Mouse (Mus musculus): ENCODE results near the gene Nans.

The Nans gene

DNA sequence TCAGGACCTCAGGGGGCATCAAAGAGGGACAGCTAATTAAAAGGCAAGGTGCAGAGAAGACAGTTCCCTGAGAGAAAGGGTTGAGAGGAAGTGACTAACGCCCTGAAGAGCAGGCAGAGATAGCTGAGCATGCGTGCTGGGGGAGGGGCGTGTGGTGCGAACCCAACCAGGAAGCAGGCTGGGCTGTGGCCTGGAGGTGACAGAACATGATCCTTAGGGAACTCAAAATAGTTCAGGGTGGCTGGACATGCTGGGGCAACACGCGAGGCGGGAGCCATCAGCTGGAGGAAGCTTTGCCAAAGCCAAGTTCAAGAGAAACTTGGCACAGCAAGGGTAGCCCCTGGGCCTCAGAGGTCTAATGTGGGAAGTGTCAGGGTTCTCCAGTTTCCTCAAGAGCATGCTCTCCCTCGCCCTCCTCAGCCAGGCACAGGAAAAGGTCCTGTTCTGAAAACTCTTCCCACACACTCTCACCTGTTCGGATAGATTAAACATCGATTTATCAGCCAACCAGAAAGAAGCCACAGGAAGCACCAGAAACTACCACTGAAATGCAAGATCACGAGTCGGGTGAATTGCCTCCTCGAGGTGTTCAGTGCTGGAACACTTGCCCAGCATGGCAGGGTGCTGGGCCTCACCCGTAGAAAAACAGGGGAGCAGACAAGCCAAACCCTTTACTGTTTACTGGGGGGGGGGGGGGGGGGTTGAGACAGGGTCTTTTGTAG, 3.2 kb upstream of the Nans start:
- DNase-seq: peak; percentile 82

DNA sequence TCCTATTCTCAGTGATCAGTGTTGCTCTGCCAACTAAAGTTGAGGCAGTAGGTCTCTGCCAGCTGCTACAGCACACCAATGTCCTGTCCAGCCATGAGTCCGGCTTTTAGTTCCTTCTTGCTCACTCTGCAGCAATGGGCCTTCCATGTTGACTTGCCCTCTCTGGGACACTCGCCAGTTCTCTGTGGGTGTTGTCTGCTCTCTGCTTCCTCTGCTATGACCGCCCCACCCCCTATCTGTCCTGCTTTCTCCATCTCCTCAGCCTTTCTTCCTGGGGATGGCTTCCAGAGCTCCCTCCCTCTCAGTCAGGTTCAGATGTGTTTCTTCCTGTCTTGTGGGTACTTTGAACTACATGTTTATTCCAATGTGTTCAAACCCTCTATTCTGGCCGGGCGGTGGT, 1.7 kb upstream of the Nans start:
- DNase-seq: no peak

DNA sequence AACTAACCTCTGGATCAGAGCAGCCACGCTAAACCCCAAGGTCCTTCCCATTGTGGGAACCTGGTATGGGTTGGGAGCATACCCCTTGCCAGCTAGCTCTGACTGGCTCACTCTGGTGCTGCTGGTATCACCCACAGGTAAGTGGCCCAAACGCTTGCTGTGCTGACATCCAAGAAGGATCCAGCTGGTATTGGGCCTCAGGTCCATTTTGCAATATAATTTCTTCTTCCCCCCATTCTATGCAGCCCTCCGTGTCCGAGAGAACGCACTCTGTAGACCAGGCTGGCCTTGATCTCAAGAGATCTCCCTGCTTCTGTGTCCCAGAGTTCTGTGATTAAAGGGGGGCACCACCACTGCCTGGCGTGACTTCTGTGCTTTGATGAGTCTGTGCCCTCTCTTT, 4.0 kb downstream of the Nans start:
- DNase-seq: no peak

DNA sequence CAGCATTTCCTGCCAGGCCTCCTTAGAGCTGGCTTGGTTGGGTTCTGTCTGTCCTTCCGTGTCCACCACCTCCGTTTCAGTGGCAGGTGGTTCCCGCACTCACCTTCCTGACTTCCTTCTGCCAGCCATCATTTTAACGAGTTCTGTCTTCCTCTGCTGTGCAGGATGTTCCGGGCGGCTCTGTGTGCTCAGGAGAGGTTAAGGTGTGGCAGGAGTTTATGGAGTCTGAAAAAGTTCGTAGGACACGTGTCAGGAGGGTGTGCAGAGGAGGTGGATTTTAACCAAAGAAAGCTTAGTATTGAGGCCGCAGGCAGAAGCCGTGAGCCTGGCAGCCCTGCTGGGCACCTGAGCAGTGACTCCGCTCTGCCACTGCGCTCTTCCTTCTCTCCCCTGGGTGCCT, 6.5 kb downstream of the Nans start:
- no peak for DNase-seq

DNA sequence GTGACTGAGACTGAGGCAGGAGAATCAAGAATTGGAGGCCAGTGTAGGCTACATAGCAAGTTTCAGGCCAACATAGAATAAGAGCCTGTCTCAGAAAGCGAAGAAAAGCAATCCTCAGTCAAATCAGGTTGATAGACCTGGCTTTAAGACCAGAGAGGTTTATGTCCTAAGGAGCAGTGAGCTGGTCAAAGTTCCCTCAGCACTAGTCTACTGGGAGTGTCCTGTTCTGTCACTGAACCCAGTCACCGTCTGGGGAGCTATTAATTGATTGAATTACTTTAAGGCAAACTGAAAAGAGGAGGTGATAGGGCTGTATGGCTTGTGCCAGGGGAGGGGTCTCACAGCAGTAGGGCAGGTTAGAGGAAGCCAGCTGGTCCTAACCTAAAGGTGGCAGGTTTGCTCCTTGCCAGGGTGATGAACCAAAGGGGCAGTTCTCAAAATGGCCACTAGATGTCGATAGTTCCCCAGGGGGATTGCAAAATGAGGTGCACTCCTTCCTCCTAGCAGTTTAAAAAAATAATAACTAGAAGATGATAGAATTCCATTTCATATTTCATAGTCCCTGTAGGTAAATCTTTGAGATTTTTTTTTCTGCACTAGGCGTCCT, 8.3 kb downstream of the Nans start:
- peak; percentile 76 for DNase-seq

DNA sequence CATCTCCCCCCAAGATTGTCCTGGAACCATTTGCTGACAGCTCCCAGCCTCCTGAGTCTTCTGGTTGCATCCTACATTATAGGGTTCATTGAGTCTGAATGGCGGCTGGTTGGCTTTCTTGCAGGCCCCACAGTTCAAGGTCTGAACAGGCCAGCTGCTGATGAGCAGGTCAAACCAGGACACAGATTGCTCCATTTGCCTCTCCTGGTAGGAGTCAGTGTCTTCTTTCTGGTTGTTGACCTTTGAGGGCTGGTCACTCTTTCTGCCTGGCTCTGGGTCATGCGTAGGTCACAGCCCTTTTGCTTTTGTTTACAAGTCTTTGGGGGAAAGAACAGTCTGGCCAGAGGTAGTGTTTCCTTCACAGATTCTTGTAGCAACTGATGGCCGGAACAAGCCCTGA, 9.5 kb downstream of the Nans start:
- DNase-seq: no peak

DNA sequence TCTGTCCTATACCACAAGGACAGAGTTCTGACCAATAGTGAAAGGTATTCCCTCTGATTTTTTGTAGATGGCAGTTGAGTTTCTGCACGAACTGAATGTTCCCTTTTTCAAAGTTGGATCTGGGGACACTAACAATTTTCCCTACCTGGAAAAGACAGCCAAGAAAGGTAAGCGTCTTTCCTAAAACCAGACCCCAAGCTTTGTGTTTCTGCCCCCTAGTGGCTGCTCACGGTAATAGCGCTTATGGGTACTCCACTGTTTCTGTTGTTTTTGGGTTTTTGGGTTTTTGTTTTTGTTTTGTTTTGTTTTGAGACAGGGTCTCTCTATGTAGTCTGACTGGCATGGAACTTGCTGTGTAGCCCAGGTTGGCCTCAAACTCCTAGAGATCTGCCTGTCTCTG, 9.9 kb downstream of the Nans start:
- DNase-seq: peak; percentile 63

DNA sequence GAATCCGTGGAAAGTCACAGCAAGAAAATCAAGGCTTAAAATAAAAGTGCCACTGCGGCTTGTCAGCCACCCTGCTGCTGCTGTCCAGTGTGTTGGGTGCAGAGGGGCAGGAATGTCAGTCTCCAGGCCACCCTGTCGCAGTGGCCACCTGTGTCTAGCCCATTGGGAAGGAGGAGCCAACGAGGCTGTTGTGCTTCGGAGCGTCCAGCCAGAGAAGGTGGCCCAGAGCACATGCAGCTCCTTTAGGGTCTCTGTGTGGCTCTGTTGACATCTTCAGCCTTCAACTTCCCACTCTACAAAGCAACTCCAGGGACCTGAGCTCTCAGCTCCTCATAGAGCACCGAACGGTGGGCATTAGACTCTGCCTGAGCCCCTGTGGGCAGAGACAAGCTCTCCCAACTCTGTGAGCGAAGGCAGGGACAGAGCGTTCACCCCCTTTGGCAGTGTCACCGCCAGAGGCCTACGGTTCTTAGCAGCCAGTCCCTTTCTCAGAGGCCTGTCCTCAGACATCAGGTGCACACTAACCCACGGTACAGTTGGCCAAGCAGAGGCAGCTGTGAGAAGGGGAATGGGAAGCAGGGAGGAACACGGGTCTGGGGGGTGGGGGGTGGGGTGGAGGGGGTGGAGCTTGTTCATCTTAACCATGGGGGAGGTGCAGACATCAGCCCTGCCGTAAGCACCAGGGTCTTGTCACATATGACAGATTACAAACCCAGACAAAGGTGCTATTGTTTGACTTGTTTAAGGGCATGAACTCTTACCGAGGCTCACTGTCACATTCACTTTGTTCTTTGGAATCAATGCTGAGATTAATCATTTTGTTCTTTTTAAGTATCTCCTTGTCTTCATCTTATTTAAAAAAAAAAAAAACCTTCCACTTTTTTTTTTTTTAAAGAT, 13.8 kb downstream of the Nans start:
- no peak for DNase-seq

DNA sequence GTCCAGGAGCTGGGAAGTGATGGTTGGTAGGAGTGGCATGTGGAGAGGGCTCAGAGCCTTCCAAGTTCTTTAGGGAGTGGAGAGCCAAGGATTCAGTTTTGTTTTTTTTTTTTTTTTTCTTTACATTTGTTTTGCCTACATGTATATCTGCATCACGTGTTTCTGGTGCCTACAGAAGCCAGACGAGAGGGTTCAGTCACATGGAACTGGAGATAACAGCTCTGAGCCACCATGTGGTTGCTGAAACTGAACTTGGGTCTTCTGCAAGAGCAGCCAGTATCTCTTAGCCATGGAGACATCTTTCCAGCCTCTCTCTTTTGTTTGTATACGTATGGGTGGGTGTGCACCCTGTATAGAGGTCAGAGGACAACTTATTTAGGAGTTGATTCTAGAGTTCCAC, 14.8 kb downstream of the Nans start:
- DNase-seq: peak; percentile 38

DNA sequence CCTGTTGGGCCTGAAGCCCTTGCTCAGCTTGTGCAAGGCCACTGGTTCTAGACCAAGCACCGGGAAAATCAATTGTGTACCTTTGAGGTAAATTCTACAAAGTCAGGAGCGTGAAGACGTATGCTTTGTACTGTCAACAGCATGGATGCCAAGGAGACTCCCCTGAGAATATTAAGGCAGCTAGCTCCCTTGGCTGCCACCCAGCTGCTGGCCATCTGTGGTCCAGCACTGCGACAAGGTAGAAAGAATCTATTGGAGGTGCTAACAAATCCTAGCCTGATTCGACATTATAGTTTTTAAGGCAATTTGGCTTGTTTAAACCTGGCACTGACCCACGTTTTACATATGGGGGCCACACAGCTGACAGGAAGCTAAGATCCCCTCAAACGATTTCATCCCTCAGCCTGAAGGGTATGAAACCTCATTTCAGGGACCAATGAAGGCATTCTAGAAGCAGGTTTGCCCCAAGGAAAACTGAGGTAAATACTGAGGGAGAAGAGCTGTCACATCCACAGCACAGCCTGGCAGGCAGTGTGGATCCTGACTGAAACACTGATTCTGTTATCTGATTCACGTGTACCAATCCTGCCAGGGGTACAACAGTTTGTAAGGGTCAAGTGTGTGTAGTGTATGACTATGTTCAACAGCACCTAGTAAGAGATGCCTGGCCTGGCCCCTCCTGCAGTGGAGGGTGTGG, 16.5 kb downstream of the Nans start:
- DNase-seq: no peak

DNA sequence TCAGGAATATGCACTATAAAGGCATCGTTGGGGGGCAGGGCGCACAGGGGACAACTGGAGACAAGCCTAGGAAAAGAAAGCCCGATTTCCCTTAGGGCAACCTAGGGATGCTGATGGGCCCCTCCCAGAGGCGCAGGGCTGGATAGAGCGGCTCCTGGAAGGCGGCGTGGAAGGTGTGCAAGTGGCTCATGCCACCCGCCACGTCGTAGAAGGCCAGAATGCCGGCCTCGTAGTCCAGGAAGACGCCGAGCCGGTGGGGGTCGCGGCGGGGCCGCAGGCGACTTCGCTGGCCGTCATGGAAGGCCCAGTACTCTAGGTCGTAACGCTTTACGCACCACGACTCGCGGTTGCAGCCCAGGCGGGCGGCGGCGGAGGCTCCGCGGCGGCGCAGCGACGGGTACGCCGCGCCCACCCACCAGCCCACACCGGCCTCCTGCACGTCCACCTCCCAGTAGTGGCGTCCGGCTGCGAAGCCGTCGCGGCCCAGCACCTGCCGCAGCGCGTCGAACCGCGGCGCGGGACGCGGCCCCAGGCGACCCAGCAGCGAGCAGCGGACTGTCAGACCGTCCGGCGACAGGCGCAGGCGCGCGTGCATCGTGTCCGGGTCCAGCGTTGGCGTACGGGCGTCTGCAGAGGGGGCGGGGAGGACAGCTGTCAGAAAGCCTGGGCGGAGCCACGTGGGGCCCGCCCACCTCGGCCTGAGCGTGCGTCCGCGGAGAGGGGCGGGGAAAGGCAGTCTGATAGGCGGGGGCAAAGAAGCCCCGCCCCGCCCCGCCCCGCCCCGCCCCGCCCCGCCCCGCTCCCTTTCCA, 18.0 kb downstream of the Nans start:
- DNase-seq: peak; percentile 98

DNA sequence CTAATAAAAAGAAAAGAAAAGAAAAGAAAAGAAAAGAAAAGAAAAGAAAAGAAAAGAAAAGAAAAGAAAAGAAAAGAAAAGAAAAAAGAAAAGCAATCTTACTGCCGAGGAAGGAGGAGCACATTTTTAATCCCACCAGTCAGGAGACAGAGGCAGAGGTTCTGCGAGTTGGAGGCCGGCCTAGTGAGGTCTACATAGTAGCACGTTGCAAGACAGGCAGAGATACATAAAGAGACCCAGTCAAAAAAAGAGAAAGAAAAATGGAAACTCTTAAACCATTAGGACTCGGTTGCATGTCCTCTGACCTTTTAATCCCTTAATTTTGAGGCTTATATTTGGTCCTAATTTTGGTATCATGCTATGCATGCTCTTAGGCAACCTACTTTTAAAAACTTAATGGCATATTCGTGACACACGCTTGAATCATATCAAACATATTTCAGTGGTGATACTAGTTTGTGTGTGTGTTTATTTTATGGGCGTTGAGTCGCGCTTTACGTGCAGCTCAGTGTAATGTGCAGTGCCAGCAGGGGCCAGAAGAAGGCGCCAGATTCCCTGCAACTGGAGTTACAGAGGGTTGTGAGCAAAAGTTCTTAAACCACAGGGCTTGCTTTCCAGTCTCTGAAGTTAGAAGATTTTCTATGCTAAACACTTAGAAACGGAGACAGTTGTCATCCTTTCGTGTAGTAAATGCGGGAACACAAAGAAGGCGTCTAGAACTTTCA, 18.9 kb downstream of the Nans start:
- DNase-seq: peak; percentile 88

DNA sequence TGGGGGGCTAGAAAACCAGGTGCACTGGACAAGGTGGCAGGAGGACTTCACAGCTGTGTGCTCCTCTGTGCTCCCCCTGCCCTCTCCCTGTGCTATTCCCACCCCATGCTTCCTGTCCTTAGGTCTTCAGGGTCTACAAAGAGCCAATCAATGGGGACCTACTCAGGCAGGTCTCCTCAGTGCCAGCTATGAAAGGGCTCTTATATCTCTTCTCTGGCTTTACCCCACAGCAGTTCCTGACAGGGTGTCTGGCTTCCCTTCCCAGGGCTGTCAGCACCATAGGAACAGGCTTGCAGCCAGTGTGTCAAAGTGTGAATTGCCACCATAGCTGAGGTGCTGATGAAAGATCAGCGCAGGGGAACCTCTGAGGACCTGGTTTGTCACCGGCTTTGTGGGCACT, 31.4 kb downstream of the Nans start:
- no peak for DNase-seq

DNA sequence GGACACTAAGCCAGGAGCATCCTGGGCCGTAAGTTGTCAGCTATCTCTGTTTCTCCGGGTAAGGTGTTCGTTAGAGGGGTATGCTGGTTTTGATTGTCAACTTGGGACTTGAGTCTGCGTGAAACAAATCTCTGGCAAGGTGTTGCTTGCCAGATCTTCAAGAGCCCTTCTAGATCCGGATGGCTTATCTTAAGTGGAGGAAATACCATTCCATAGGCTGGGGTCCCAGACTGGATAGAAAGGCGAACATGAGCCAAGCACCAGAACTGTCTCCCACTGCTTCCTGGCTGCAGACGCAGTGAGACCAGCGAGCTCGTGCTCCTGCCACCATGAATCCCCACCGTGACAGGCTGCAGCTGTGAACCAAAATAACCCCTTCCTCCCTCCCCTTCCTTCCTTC, 32.4 kb downstream of the Nans start:
- DNase-seq: no peak

DNA sequence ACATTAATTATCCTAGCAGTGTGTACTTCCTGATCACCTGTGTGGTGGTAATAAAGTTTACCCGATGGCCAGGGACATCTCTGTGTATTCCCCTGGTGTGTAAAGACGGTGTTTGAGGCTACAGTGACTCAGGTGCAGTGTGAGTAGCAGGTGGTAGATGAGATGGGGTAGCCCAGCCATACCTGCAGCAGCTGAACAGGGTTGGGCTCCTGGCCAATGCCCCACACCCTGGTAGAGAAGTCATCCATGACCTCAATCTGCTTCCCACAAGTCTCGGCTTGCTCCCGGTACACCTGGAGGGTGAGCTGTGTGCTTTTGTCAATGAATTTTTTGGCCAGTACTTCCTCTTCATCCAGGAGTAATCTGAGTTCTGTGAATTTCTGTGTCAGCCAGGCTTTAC, 34.3 kb downstream of the Nans start:
- no peak for DNase-seq

DNA sequence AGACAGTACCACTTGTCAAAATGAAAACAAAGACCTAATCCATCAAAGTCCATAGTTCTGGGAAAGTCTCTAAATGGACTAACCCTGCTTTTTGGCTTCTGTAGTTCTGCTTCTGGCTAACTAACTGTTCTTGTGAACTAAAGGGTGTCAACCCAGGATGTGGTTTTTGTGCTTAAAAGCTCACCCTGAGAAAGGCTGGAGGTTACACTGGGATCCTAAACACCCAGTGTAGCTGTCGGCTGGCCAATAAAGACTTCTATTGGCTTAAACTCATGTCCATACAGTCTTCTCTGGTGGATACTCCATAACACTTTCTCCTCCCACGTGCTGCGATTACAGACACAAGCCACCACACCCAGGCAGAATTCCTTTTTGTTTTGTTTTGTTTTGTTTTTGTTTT, 37.2 kb downstream of the Nans start:
- no peak for DNase-seq

DNA sequence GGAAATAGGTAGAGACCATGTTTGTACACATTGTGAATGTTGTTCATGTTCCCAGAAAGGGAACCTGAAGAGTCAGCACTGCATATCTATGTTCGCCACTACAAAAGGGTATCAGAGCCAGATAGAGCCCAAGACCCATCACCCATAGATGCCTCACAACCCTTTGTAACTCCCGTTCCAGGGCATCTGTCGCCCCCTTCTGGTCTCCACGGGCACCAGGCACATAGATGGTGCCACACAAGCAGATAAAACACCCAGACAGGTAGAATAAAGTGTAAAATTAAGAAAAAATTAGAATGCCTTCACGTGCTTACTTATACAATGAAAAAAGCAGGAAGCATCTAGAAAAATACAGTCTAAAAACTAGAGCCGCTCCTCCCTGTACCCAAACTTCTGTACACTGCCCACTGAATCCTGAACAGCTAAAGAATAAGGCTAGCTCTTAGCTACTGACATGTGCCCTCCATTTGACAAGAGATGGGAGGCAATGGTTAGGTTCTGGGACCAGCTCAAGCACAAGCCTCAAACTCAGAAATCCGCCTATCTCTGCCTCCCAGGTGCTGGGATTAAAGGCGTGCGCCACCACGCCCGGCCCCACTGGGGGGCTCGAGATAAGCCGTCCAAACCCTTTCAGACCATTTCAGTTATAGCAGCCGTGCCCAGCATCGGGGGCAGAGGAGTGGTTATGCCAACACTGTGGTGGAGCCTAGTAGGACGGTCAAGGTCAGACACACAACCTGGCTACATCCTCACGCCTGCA, 37.9 kb downstream of the Nans start:
- peak; percentile 83 for DNase-seq

DNA sequence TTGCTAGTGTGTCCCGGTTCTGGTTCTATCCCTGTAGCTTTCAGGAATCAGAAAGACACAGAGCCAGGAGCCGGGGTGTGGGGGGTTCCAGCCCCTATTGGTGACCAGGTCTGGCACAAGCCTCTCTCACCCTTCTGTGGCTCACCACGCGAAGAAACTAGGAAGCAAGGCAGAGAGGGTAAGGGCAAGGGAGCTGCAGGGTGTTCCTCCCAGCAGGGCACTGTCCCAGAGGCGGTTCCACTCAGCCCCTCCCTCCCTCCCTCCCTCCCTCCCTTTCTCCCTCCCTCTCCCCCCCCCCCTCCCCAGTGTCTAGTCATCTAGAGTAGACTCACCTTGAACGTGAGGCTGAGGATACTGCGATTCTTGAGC, 38.5 kb downstream of the Nans start:
- DNase-seq: peak; percentile 51

DNA sequence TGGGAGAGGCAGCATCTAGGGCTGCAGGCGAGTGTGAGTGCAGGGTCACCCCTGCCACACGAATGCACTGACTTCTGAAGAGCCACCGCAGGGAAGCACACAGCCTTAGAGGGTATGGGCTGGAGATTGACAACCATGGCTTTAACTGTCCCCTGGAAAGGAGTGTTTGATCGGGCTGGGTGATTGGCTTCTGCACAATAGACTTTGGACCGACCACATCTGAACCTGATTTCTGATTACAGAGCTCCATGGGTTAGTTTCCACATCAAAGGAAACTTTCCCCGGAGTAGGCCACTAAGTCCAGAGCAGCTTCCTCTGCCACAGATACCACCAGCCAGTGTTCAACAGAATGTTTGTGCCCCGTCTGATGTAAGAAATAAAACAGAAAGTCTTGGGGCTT, 40.7 kb downstream of the Nans start:
- no peak for DNase-seq

DNA sequence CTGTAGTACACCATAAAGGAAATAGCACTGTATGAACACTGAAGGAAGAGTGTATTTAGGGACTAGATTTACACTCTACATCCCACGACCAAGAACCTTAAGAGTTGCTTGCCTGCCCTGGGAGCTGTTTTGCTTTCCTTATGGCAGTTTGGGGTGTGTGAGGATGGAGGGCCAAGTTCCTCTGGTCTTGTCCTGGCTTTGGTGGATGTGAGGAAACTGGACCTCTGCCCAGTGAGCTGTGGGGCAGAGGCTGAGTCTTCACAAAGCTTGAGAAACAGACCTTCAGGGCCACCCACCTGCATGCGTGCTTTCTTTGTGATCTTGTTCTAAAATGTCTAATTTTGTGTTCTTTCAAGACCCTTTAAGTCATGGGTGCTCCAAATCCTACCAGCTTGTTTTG, 43.5 kb downstream of the Nans start:
- no peak for DNase-seq

DNA sequence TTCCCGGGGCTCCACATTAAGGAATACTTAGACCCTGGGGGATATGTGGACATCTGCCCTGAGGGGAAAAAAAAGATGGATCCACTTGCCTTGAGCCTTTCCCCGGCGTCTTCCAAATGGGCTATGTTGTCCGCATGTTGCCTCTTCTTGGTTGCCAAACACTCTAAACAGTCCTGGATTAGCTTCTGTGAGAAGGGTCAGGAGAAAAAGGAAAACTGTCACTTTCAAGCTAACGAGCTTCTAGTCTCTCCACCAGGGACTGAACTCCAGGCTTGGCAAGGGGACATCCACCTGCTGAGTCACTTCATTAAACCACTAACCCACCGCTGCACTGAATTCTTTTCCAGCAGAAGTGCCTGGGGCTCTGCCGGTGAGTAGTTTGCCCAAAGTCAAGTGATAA, 43.9 kb downstream of the Nans start:
- DNase-seq: no peak
